Mouse (Mus musculus): ENCODE data around the gene Gpc4.

Gpc4 gene

DNA sequence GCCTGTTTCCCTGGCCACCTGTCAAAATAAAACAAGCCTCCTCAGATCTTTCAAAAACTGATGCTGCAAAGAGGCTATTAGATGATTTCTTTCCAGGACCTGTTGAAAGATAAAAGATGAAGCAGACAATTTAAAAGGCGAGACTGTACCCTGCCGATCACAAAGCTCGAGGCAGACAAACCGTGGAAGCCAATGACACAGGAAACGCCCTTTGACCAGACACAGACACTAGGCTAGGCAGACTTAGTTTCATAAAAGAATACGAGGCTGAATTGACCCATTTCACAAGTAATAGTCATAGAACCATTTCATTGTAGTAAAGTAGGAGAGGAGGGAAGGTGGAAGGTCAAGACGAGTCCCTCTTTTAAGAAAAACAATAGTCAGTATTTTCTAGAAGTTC is 20.6 kb downstream of the Gpc4 start:
- DNase-seq: no peak

GRCm38 (mm10) chrX:52140316-52140715 is 24.7 kb downstream of the Gpc4 start:
- DNase-seq: no peak

- DNase-seq: no peak
These were observed 26.5 kb downstream of the Gpc4 start for GRCm38 (mm10) chrX:52138461-52139075.

DNA sequence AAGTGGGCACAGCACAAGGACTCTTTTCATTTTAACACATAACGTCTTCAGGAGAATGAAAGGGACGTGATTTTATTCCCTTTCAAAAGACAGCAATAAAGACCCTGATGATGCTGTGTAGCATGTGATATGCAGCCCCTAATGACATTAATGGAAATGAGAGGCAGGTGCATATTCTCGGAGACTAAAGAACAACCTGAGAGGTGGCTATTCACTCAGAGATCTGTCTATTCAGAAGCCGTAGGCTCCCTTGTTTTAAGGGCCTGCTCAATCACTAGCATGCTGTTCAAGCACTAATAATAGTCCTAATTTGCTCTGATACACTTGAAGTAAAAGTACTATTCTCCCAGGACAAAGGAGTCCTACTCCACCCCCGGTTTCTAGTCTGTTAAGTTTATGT is 27.0 kb downstream of the Gpc4 start:
- no peak for DNase-seq

DNA sequence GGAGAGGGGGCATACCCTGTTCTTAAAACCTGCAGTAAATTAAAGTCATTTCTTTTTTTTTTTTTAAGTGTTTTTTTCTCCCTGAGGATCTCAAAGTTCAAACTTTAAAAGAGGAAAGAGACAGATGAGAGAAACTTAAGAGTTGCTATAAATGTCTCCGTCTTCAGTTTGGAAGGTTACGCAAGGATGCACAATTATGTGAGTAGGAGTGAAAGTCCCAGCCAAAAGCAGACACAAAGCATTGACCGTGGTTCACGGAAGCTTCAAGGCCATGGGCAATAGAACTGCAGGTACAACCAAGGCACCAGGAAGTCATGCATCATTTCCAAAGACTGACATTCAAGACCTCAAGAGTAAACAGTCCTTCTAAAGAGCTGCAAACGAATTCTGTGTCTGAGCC is 28.5 kb downstream of the Gpc4 start:
- DNase-seq: no peak

DNA sequence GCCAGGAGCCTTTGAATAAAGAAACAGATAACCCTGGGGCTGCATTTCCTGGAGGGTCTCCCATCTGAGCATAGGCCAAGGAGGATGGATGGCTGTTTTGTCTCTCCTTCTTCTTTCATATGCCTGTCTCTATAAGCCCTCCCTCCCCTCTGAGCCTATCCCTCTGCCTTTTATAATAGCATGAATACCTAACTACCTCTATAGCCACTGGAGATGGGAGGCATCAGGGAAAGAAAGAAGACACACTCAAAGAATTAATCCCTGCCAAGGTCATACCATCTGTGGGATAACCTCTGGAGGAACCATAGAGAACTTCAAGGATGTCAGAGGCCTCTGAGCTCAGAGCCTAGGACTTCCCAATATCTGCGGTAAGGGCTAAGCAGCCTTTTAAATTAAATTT is 35.4 kb downstream of the Gpc4 start:
- DNase-seq: no peak

DNA sequence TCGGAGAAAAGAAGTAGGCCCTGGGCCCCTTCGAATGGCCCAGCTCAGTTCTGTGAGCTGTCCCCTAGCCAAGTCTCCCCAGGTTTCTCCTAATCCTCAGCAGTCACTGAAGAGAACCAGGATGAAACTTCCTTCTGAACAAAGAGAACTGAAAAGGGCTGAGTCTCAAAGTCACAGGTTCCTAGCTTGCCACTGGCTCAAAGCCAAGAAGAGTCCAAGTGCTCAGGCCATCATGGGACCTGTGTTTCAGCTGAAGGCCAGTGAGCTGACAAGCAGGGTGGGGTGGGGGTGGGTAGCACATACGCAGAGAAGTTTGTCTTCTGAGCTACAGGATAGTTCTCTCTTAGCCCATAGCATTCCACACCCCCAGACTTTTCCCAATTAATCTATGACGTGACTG is 36.3 kb downstream of the Gpc4 start:
- no peak for DNase-seq

DNA sequence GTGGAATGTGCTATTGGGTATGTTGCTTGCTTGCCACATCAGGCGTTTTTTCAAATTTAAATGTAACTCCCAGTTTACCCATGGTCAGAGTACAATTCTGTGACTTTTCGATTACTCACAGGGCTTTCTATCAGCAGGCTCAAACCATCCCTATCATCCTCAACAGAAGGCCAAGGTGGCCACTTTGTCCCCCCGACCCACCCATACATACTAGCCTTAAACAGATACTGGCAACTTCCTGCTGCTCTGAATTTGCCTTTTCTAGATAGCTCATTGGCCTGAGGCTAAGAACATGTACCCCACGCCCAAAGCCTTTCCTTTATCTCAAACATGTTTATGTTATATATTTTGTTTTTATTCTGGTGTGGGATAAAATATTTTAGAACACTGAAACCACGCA is 51.4 kb downstream of the Gpc4 start:
- DNase-seq: no peak

DNA sequence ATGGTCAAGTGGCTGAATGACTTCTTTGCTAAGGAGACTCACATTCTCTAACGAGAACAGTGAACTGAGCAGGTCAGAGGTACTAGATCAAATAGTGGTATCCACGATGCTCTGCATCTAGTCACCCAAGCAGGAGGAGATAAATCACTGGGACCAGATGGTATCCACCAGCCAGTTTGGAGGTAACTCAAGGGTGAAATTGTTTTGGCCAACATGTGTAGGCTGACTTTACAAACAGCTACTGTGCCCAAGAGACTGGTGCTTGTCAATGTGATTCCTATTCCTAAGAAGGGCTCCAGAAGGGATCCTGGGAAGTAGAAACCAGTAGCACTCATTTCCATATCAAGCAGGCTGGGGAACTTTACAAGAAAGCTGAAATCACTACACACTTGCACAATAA is 55.4 kb downstream of the Gpc4 start:
- no peak for DNase-seq

GRCm38 (mm10) chrX:52108966-52109365 is 56.1 kb downstream of the Gpc4 start:
- no peak for DNase-seq

DNA sequence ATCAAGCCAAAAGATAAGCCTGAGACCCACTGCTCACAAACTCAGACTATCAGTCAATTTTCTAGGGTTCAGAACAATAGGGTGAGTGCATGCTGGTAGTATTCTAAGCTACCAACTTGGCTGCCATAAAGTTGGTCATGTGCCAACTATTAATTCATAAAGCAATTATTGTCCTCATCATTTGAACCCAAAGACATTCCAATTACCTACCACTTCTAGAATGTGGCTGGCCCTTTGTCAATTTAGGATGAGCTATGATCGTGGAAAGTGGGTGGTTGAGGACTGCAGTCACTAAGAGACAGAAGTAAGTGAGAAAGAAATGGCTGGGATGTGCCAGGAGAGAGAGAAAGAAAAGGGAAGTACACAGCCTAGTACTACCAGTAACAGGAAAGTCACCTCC is 61.3 kb downstream of the Gpc4 start:
- DNase-seq: no peak

- no peak for DNase-seq
These were observed 63.1 kb downstream of the Gpc4 start for GRCm38 (mm10) chrX:52101940-52102339.

DNA sequence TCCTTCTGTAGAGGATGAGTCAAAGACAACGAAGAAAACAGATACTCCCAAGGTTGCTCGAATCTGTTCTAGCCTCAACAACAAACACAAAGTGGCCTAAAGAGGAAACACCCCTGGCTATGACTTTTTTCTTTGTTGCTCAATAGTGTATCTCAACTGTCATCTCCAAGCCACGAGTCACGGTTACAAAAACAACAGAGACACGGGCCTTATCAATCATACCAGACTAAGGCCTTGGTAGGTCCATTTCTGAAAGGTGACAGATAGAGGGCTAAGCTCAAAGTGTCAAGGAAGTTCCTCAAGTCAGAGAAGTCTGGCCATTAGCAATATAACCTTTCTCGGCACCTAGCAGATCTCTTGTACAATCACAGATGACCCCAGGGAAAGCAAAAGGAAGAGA is 63.6 kb downstream of the Gpc4 start:
- no peak for DNase-seq

- no peak for DNase-seq
These were observed 77.2 kb downstream of the Gpc4 start for GRCm38 (mm10) chrX:52087726-52088348.

DNA sequence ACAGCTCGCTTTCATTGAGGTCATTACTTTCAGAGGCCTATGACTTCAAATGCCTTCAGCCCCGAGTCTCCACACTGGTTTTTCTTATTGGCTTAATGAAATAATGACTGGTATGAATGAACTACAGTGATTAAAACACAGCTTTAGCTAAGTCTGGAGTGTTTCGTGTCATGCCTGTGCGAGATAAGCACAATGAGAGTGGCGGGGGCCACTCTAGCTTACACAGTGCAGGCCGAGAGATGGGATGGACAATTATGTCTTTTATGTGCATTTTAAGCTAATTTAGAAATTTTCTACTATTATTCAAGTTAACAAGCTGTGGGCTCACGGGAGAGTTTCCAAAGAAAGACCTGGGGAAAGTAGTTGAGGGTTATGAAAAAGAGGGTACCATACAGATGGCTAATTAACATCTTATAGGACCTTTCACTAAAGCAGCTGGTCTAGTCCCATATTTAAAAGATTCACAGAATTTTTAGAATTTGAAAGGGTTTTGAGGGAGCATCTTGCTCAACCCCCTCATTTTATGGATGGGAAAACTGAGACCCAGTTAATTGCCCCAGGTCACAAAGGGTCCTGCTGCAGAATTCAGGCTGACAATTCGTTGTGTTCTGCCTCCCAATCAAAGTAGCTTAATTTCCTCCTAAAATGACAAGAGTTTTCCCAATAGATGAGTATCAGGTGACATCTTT is 78.0 kb downstream of the Gpc4 start:
- no peak for DNase-seq

GRCm38 (mm10) chrX:52083557-52083956 is 81.5 kb downstream of the Gpc4 start:
- DNase-seq: no peak

DNA sequence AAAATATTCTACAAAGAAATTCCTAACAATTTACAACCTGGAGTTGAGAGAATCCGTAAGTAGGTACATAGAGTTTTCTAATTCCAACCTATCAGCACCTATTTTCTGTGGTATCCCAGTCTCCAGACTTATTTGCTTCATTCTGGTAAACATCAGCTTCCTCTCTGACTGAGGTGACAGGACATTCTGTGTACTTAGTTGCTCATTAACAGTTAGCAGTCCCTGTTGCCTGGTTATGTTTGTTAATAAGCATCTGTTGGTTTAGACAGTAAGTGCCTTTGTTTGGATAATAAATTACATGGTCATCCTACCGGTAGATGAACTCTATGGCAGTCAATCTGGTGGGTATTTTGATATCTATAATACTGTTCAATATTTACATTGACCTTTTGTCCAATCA is 92.6 kb downstream of the Gpc4 start:
- no peak for DNase-seq

- DNase-seq: no peak
These were observed 111.6 kb downstream of the Gpc4 start for GRCm38 (mm10) chrX:52053416-52053815.

DNA sequence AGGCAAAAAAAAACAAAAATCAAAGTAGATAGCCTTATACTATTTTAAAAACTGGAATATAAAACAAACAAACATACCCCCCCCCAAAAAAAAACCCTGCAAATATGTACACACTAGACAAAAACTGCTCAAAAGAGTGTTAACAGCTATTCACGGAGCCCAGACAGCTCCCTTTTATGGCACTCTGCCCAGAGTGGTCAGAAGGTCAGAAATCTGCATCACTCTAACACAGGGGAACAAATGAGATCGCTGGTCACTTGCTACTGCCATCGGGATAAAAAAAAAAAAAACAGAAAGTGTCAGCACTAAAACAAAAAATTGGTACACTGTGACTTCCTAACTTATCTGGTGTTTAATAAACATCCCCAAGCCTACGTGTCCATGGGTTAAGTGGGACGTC is 113.0 kb downstream of the Gpc4 start:
- DNase-seq: no peak

GRCm38 (mm10) chrX:52050941-52051340 is 114.1 kb downstream of the Gpc4 start:
- no peak for DNase-seq

- no peak for DNase-seq
These were observed 125.2 kb downstream of the Gpc4 start for GRCm38 (mm10) chrX:52039875-52040274.

DNA sequence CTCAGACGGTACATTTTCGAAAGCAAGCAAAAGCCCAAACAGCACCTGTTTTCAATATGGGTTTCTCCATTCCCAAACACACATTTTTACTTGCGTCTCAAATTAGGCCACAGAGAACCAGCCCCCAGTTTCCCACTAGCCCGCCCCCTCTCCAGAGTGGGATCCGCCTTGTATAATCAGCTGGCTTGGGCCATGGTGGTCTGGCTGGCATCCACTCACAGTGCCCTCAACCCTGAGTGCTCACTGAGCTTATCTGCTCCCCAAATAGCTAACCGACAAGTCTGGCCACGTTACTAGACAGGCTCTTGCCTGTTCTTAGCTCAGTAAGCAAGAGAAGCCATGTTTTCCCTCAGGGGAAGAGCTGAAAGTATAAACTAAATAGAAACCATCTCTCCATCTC is 134.9 kb downstream of the Gpc4 start:
- no peak for DNase-seq

- DNase-seq: no peak
These were observed 147.4 kb downstream of the Gpc4 start for GRCm38 (mm10) chrX:52017660-52018059.
